Mouse (Mus musculus): Measurements from ENCODE around the gene Icam2. TPM values are rescaled to one million over a fixed set of nuclear protein-coding genes. Genes with fewer than 3 reads are reported as not detected.
A peak's percentile ranks its signal among the peaks of the same experiment; 100 is the strongest.

Gene Icam2
- total and polyA plus RNA-seq, 3 experiments: 15.3 to 40.1 (median 26.7) TPM

- dilution Hi-C loops (cut with MboI; ENCODE audit: extremely low pct_ligation_motif_present, extremely low pct_unique_long_range_greater_than_20kb, low sequenced_read_pairs): no loop called here
- no peak overlapping the region for H3K4me2 ChIP-seq (ENCODE audit: insufficient read depth, low read depth, poor library complexity, severe bottlenecking)
- no peak overlapping the region for H3K4me3 ChIP-seq (replicated peaks in 1 of 3; ENCODE audit: low read depth in 2 of 3, low read length in 2 of 3, poor library complexity in 1 of 3)
- H3K4me1 ChIP-seq (ENCODE audit: control insufficient read depth in 1 of 2, insufficient read depth in 2 of 2): peaks cover 0 to 8% of the 10 kb centered on the region in 2 experiments; a peak in 2 of 4 replicates
- peaks cover 10% of the 10 kb centered on the region for H3K9me3 ChIP-seq (replicated peaks; ENCODE audit: low read length)
- peak; percentile 85 for DNase-seq (ENCODE audit: extremely low read depth)
- peaks cover 8% of the 10 kb centered on the region for H3K27me3 ChIP-seq (replicated peaks)
- in situ Hi-C loops (cut with MboI; ENCODE audit: low pct_ligation_motif_present, low pct_unique_long_range_greater_than_20kb, low sequenced_read_pairs): no loop called here
- no peaks in the 10 kb centered on the region for H3K36me3 ChIP-seq (replicated peaks in 1 of 2; ENCODE audit: control insufficient read depth in 1 of 2, insufficient read depth in 1 of 2, low read length in 1 of 2)
- no peak overlapping the region for H3K9ac ChIP-seq (ENCODE audit: insufficient read depth, low read depth)
- TF ChIP-seq KAT2A (IDR thresholded peaks at IDR 0.05; ENCODE audit: insufficient replicate concordance, low read length): 0 out of 2 replicates have a peak, but pooled peaks have one; percentile 22
- TF ChIP-seq JUN (IDR thresholded peaks at IDR 0.05; ENCODE audit: insufficient read depth, low read depth, low read length): no peak
- TF ChIP-seq BHLHE40 (IDR thresholded peaks at IDR 0.05; ENCODE audit: low read depth, low read length): peak; percentile 44; the same call in 1 of the 2 replicates
- TF ChIP-seq JUND (conservative IDR thresholded peaks at IDR 0.05; ENCODE audit: low read depth, low read length): no peak
- no peak for TF ChIP-seq GABPA (IDR thresholded peaks at IDR 0.05; ENCODE audit: insufficient replicate concordance, low read depth, low read length)
- TF ChIP-seq POLR2A (IDR thresholded peaks at IDR 0.05; ENCODE audit: low read depth, low read length): no peak
- no peak for TF ChIP-seq USF1 (IDR thresholded peaks at IDR 0.05; ENCODE audit: low read depth, low read length)
- TF ChIP-seq SMC3 (IDR thresholded peaks at IDR 0.05; ENCODE audit: low read depth, low read length): peak; percentile 89
- peak; percentile 37; the same call in 1 of the 2 replicates for TF ChIP-seq ZNF384 (IDR thresholded peaks at IDR 0.05; ENCODE audit: low read depth, low read length)
- peak; percentile 50; the same call in 1 of the 2 replicates for TF ChIP-seq MEF2A (IDR thresholded peaks at IDR 0.05; ENCODE audit: borderline replicate concordance, low read depth, low read length)
- peak; percentile 67 for TF ChIP-seq CHD2 (IDR thresholded peaks at IDR 0.05; ENCODE audit: low read length)
- peak; percentile 62; the same call in 1 of the 2 replicates for TF ChIP-seq SIN3A (IDR thresholded peaks at IDR 0.05; ENCODE audit: low read length)
- TF ChIP-seq ZKSCAN1 (IDR thresholded peaks at IDR 0.05; ENCODE audit: borderline replicate concordance, low read depth, low read length): no peak
- no peak for TF ChIP-seq ETS1 (conservative IDR thresholded peaks at IDR 0.05; ENCODE audit: low read depth, low read length)
- TF ChIP-seq MAFK (IDR thresholded peaks at IDR 0.05; ENCODE audit: insufficient replicate concordance, low read length): 0 out of 2 replicates have a peak, but pooled peaks have one; percentile 22
- peak; percentile 65; the same call in 1 of the 2 replicates for TF ChIP-seq NELFE (IDR thresholded peaks at IDR 0.05; ENCODE audit: low read depth, low read length)
- no peak for TF ChIP-seq RCOR1 (conservative IDR thresholded peaks at IDR 0.05; ENCODE audit: low read depth, low read length)
- TF ChIP-seq POLR2AphosphoS2 (IDR thresholded peaks at IDR 0.05; ENCODE audit: low read depth, low read length): no peak
- TF ChIP-seq USF2 (conservative IDR thresholded peaks at IDR 0.05; ENCODE audit: low read depth, low read length): no peak; the same call in 1 of the 2 replicates
- TF ChIP-seq ZMIZ1 (IDR thresholded peaks at IDR 0.05; ENCODE audit: low read depth, low read length): no peak
- TF ChIP-seq MYC (IDR thresholded peaks at IDR 0.05; ENCODE audit: low read depth, low read length): peak; percentile 49; the same call in 1 of the 2 replicates
- peak; percentile 72; the same call in 1 of the 2 replicates for TF ChIP-seq IRF4 (IDR thresholded peaks at IDR 0.05; ENCODE audit: low read depth, low read length)
- TF ChIP-seq MAX (IDR thresholded peaks at IDR 0.05; ENCODE audit: low read length): peak; percentile 60; the same call in 1 of the 2 replicates
- no peak; the same call in 1 of the 2 replicates for TF ChIP-seq MXI1 (IDR thresholded peaks at IDR 0.05; ENCODE audit: low read depth, low read length)
- TF ChIP-seq RAD21 (IDR thresholded peaks at IDR 0.05; ENCODE audit: low read depth, low read length): peak; percentile 93
- TF ChIP-seq ZC3H11A (IDR thresholded peaks at IDR 0.05; ENCODE audit: low read depth, low read length): peak; percentile 71
- TF ChIP-seq CTCF (conservative IDR thresholded peaks at IDR 0.05 in 1 of 2, IDR thresholded peaks at IDR 0.05 in 1 of 2; ENCODE audit: low read depth in 2 of 2, low read length in 2 of 2): peak; percentile 98
- TF ChIP-seq PAX5 (IDR thresholded peaks at IDR 0.05; ENCODE audit: low read length): no peak
- TF ChIP-seq TBP (conservative IDR thresholded peaks at IDR 0.05; ENCODE audit: low read depth, low read length): no peak
- TF ChIP-seq CHD1 (IDR thresholded peaks at IDR 0.05; ENCODE audit: low read depth, low read length): no peak
- no peak; the same call in 1 of the 2 replicates for TF ChIP-seq HCFC1 (IDR thresholded peaks at IDR 0.05; ENCODE audit: low read depth, low read length)
- TF ChIP-seq NRF1 (IDR thresholded peaks at IDR 0.05; ENCODE audit: low read depth, low read length): peak; percentile 35; the same call in 1 of the 2 replicates
- no peak for TF ChIP-seq UBTF (IDR thresholded peaks at IDR 0.05; ENCODE audit: low read depth, low read length)
- peak; percentile 76; the same call in 1 of the 2 replicates for TF ChIP-seq MAZ (IDR thresholded peaks at IDR 0.05; ENCODE audit: low read depth, low read length)
- no peak for TF ChIP-seq E2F4 (IDR thresholded peaks at IDR 0.05; ENCODE audit: insufficient replicate concordance, low read depth, low read length)
- 0 out of 2 replicates have a peak, but pooled peaks have one; percentile 17 for TF ChIP-seq ELF1 (IDR thresholded peaks at IDR 0.05; ENCODE audit: low read depth, low read length)
- peak; percentile 49; the same call in 1 of the 2 replicates for TF ChIP-seq TCF12 (IDR thresholded peaks at IDR 0.05; ENCODE audit: low read depth, low read length)
- no peak for TF ChIP-seq EP300 (IDR thresholded peaks at IDR 0.05; ENCODE audit: low read length)
- H3K79me2 ChIP-seq (replicated peaks; ENCODE audit: control insufficient read depth, extremely low read depth, insufficient read depth, poor library complexity, severe bottlenecking): no peaks in the 10 kb centered on the region
- no peak overlapping the region for H3K27ac ChIP-seq (ENCODE audit: insufficient read depth, low read depth)
Measured at GRCm38 (mm10) chr11:106366316-106366715, 21.6 kb downstream of the Icam2 start.
